Mouse (Mus musculus) testis, adult 2 months (tissue): ENCODE results near the gene Nav2.

Experiments
- CTCF ChIP-seq: fragments of 200-500 bp; IDR thresholded peaks from 2 replicates; pipeline ENCODE4 v1.5.1; 2012; ENCODE audit warnings: low read depth, mild to moderate bottlenecking, inconsistent platforms, low read length, moderate library complexity; ENCODE audit not compliant: control insufficient read depth, insufficient read depth, insufficient replicate concordance
- POLR2A ChIP-seq: fragments of 200-500 bp; IDR thresholded peaks from 2 replicates; pipeline ENCODE4 v1.6.1; 2012; ENCODE audit warnings: low read depth, mild to moderate bottlenecking, inconsistent platforms, low read length, moderate library complexity; ENCODE audit not compliant: control insufficient read depth

- TF ChIP-seq POLR2A (no peak), CTCF (no peak)
Measured at GRCm38 (mm10) chr7:49560012-49560411, 651.5 kb downstream of the Nav2 start.
